In genomic region chr8:47932028-47932790, GRCm38 (mm10) we compare ENCODE assay signal across 8 mouse cellular contexts. TPM values are rescaled to one million over a fixed set of nuclear protein-coding genes. Genes with fewer than 3 reads are reported as not detected.
DNase-seq lines count a peak whose midpoint lies in the region.

No protein-coding gene starts in this region.

- no peak overlapping the region for H3K4me3 ChIP-seq in midbrain, embryonic 10.5 days

- WGBS in midbrain, embryonic 10.5 days, result 59% methylated on average over 16 of the region's 16 CpGs

- peak overlapping the region; percentile 18; the same call in 1 of the 2 replicates for H3K27ac ChIP-seq in midbrain, embryonic 10.5 days (replicated peaks)

- H3K4me1 ChIP-seq in midbrain, embryonic 10.5 days, result peaks cover 27% of the 10 kb centered on the region

- DNase-seq in urinary bladder, postnatal 14 days (ENCODE audit: low spot score), result peak; percentile 39
- no peak for DNase-seq in urinary bladder, adult 18-20 months (ENCODE audit: low spot score in 2 of 2)
- peak; percentile 64 for DNase-seq in forelimb bud, embryonic 11.5 days (ENCODE audit: low read depth, low spot score)
- peak; percentile 20 to 29 for DNase-seq in kidney, postnatal 36 days
- peak; percentile 25 for DNase-seq in midbrain, embryonic 10.5 days (ENCODE audit: low spot score)
- no peak for DNase-seq in spleen, postnatal 36 days (ENCODE audit: low spot score in 2 of 2)
- DNase-seq in spleen, postnatal 14 days (ENCODE audit: low spot score in 2 of 2), result no peak
- no peak for DNase-seq in cerebellum, postnatal 4 days (ENCODE audit: low spot score in 2 of 2)

- H3K9me3 ChIP-seq in midbrain, embryonic 10.5 days (replicated peaks), result no peaks in the 10 kb centered on the region

- no peaks in the 10 kb centered on the region for H3K36me3 ChIP-seq in midbrain, embryonic 10.5 days

- no peaks in the 10 kb centered on the region for H3K27me3 ChIP-seq in midbrain, embryonic 10.5 days (ENCODE audit: low read depth, poor library complexity, severe bottlenecking)

RNA-seq across cellular contexts. Expression of gene Wwc2, which starts 58.5 kb away (rescaled TPM):
- 7.1 and 7.6 TPM in 2 replicates for polyA plus RNA-seq in midbrain, embryonic 10.5 days (2016; fragmentation: Nextera tagmentation; extraction: Ambion mirVana)

Comparison
In these comparisons a context has a peak if more than half of its experiments do, and no peak if none do; other contexts are left out.
1. DNase-seq: peak in urinary bladder, postnatal 14 days (single experiment), forelimb bud, embryonic 11.5 days (single experiment), kidney, postnatal 36 days (2 of 2) and midbrain, embryonic 10.5 days (single experiment); none in urinary bladder, adult 18-20 months (0 of 2), spleen, postnatal 36 days (0 of 2), spleen, postnatal 14 days (0 of 2) and cerebellum, postnatal 4 days (0 of 2).